Mouse (Mus musculus) C2C12 (cell line): ENCODE results near the gene Ugt3a1.

Source experiments
- CEBPB ChIP-seq: IDR thresholded peaks from one replicate; pipeline ENCODE4 v1.6.1; 2011; ENCODE audit warnings: low read depth, mild to moderate bottlenecking, control low read depth, moderate library complexity
- CTCF ChIP-seq: IDR thresholded peaks from one replicate; pipeline ENCODE4 v1.5.1; 2011; ENCODE audit not compliant: control insufficient read depth, insufficient read depth, insufficient read length
- FOSL1 ChIP-seq: IDR thresholded peaks from one replicate; pipeline ENCODE4 v1.8.0; 2011; ENCODE audit warnings: mild to moderate bottlenecking, low read length; ENCODE audit not compliant: poor library complexity, insufficient read depth, severe bottlenecking
- MAX ChIP-seq: IDR thresholded peaks from one replicate; pipeline ENCODE4 v1.6.1; 2011; ENCODE audit warnings: mild to moderate bottlenecking, control low read depth
- MYOD1 ChIP-seq: IDR thresholded peaks from one replicate; pipeline ENCODE4 v1.6.1; 2011; ENCODE audit warnings: low read depth; ENCODE audit not compliant: control insufficient read depth, insufficient read length
- MYOG ChIP-seq: IDR thresholded peaks from one replicate; pipeline ENCODE4 v1.6.1; 2011; ENCODE audit not compliant: control insufficient read depth, insufficient read length; ENCODE audit errors: extremely low read depth
- USF1 ChIP-seq: IDR thresholded peaks from one replicate; pipeline ENCODE4 v1.6.1; 2011; ENCODE audit warnings: low read depth, mild to moderate bottlenecking, control low read depth, moderate library complexity

GRCm38 (mm10) chr15:9336616-9337015 is 59.9 kb downstream of the Ugt3a1 start:
- TF ChIP-seq CTCF (no peak), USF1 (no peak), MYOG (no peak), MAX (no peak), FOSL1 (no peak), CEBPB (no peak), MYOD1 (no peak)
